Mouse (Mus musculus) monocyte, adult 2 months (primary cell): ENCODE measurements around the gene Wdr38.

Experiments
- DNase-seq, 2 experiments: peaks; one replicate each; pipeline ENCODE4 v3.0.0; 2022; ENCODE audit warnings: low spot score in 2 of 2, low read depth in 1 of 2

Gene Wdr38

DNA sequence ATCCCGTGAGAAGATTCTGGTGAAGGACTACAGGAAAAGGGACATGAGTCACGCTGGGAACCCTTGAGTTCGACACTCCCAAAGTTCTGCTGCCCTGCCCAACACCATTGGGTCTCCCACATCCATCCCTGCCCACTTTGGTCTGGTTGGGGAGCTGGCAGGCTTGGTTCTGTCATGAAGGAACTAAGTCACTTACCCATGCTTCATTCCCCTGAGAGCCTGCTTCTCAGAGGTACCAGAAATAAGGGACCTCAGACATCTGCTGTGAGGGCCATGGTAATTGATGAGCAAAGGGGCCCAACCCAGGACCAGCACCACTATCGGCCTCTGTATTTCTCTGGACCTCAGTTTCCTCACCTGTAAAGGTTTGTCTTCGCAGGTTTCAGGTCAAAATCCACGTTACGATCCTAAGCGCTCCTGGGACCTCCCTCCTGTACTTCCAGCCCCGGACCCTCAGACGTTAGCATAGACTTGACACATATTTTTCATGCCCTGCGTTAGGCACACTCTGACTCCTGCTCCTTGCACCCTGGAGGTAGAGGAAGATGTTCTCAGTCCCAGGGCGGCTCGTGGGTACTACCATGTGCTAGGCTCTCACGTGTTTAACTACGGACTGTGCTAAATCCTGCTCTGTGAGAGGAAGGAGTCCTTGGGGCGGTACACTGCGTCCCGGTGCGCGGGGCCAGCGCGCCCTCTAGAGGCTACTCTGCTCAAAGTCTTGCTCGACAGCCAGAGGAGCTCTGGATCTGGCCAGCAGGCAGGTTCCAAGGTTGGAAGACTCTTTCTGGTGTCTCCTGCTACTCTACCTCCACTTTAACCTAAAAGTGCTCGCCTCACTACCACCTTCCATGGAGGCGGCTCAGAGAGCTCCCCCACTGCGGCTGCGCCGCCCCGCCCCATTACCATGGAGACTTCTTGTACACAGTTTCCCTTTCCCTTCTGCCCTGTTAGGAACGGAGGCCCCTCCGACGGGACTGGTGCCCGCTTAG, at the start of gene Wdr38:
TSS of gene Wdr38 (plus strand) at position 91 of the 989 bp plus-strand sequence.
- DNase-seq = peak; percentile 51 to 87

DNA sequence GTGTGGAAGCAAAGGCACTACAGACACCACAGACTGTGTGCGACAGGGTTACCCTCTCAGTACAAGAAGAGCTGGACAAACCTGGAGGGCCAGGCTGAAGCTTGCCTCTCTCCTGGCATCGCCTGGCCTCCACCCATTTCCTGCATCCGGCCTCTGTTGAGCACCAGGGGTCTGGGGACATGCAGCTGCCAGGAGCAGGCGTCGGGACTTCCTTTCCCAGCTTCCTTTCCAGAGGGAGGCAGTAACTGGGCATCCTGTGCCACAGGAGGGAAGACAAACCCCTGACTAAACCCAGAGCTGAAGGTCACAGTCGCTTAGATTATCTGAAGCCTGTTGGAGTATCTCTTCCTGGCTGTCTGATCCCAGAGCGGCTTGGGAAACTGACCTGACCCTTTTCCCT, 49.7 kb upstream of the Wdr38 start:
- DNase-seq = no peak

DNA sequence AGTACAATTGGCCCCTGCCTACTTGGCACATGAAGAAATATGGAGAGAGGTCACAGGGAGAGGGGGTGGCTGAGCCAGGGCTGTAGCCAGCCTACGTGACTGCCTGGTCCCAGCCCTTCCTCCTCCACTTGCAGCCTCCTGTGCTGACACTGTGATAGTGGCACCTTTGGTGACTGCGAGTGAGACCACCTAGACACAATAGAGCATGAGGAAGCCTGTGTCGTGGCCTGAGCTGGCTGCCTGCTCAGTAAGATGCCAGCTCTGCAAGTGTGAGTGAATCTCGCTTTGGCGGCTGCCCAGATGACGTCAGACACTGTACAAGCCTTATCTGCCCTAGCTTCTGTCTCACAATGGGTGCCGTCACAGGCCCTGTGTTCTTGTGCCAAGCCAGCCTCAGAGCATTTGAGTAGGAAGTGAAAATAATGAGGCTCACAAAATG, 47.0 kb upstream of the Wdr38 start:
- no peak for DNase-seq

DNA sequence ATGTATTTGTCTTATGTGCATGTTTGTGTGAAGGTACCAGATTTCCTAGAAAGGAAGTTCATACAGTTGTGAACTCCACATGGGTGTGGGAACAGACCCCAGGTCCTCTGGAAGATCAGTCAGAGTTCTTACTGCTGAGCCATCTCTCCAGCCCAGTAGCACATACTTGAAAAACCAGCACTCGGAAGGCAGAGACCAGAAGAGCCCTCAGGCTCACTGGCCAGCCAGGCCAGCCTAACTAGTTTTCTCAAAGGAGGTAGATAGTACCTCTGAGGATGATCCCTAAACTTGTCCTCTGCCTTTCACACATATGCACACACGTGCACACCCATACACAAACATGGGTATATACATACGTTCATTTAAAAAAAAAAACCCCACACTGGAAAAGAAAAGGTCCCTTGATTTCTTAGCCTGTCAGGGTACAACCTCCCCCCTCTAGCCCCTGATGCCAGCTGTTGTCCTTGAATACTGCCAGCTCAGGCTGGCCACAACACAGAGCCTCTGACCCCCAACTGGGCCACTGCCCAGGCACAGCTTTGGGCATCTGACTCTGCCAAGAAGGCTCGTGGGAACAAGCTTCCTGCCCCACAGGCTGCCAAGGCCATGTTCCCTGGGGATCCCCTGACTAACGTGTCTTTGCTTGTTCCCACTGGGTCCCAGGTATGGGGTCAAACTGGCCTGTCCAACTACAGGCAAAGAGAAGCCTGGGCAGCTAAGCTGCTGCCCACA, 44.0 kb upstream of the Wdr38 start:
- no peak for DNase-seq

DNA sequence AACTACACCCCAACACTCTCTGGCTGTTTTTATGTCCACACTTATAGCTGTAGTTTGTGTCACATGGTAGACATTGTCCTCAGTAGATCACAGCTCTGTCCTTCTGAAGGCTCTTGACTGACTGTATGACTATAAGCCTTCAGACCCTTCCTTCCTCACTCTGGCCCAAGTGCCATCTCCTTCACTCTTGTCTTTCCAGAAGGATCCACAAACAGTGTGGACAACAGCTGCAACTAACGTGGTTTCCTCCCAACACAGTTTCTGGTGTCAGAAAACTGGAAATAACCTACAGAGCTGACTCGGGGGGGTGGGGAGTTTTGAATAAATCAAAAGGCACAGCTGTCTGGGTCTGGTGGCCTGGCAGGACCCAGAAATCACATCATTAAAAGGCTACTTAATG, 41.2 kb upstream of the Wdr38 start:
- no peak for DNase-seq

DNA sequence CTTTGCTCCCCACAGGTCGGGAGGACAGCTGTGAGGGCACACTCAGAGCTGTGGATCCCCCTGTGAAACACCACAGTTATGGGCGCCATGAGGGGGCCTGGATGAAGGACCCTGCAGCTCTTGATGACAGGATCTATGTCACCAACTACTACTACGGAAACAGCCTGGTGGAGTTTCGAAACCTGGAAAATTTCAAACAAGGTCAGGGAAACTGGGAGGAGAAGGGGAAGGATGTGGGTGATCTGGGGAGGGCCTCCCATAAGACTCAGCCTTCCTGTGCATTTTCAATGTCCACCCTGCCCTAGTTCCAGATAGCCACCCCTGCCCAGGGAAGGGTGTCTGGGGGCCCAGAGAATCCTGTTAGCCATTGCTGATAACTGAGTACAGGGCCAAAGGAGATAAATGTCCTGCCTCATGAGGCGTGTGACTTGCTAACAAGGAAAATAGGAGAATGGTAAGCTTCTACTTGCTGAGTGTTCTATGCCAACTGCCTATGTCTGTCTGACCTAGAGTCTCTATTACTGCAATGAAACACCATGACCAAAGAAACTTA, 39.5 kb upstream of the Wdr38 start:
- no peak for DNase-seq

DNA sequence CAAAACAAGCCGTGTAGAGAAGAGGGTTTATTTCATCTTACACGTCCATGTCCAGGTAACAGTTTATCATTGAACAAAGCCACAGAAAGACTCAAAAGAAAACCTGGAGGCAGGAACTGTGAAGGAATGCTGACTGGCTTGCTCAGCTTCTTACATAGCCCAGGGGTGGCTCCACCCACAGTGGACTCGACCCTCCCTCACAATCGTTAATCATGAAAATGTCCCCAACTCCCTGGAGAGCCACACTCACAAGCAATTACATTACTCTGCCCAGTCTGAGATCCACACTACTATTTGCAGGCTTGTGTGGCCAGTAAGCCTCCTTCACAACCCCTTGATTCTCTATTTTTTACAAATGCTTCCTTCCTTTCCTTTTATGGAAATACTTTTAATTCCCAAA, 33.1 kb upstream of the Wdr38 start:
- DNase-seq = no peak

DNA sequence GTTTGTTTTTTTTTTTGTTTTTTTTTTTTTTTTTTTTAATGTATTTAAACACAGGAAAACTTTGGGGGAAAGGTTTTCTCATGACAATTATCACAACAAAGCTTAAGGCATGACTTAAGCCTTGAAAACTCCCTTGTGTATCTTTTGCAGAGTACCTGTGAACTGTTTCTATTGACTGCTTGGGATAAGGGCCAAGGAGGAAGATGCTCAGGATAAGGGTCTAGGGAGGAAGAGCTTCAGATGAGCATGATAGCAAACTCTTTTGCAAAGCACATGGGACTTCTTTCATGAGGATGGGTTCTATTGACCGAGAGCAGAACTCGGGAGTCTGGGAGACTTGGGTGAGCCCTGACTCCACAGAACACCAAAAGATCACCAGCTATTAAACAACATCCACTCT, 27.6 kb upstream of the Wdr38 start:
- no peak for DNase-seq

DNA sequence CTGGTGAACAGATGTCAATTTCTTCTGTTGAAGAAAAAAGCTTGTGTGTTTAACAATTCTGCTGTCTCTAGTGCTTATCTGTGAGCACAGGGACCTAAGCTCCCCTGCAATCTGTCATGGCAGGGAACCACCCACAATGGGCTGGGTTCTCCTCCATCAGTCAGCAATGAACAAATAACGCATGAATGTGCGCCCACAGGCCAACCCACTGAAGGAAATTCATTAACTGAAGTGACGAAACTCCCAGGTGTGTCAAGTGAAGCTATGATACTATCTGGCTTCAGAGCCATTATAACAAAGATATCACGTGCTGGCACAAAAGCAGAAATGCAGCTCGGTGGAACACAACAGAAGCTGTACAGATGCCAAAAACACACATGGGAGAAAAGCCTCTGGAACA, 27.2 kb upstream of the Wdr38 start:
- no peak for DNase-seq

DNA sequence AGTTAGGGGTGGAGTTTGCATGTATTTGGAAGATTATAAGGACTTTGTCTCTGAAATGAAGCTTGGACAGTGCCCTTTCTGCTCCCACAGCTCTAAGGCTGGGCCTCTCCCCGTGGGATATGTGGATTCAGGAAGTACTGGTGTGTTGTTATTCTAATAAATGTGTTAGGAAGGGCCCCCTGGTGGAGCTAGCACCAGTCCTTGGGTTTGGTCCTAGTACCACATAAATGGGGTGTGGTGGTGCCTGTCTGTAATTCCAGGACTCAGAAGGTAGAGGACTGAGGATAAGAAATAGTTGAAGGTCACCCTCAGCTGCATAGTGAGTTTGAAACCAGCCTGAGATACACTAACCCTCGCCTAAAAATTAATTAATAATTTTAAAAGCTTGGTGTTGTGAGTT, 24.1 kb upstream of the Wdr38 start:
- no peak for DNase-seq

DNA sequence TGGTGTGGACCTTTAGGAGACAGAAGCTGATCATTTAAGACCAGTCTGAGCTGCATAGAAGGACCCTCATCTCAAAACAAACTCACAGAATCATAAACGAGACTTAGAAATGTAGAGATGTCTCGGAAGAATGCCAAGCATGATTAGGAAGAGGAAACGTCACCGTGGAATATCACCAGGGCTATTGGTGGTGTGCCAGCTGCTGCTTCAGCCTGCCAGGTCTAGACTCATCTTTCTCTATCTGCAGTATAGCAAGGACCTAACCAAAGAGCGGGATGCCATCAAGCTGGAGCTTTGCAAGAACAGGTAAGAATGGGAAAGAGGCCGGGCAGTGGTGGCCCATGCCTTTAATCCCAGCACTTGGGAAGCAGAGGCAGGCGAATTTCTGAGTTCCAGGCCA, 23.6 kb upstream of the Wdr38 start:
- DNase-seq = no peak

DNA sequence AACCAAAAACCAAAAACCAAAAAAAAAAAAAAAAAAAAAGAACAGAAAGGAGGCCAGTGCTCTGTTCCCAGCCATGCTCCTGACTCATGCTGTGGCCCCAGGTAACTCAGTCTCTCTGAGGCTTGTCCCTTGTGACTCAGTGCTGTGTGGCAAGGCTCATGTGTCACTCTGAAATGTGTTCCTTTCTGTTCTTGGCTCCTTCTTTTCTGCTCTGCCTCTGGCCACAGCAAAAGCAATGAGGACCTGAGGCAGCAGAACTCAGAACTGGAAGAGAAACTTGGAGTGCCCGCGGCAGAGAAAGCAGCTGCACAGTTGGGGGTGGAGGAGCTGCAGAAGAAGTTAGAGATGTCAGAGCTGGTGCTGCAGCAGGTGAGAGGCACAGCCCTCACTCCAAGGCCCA, 23.1 kb upstream of the Wdr38 start:
- no peak for DNase-seq

DNA sequence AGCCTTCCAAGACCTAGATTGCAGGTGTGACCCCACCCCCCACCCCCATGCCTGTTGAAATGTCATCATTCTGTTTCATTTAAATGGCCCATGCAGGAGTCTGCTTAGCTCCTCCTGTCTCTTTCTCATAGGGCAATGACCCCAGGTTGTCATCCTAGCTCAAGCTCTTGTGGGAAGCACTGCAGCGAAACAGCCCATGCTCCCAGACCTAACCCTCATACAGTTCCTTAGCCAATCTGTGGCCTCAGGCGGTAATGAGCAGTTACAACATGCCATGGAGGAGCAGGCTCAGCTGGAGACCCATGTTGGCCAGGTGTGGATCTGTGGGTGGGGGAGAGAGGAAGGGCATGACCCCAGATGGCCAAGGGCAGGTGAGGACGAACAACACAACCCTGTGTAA, 22.1 kb upstream of the Wdr38 start:
- no peak for DNase-seq

DNA sequence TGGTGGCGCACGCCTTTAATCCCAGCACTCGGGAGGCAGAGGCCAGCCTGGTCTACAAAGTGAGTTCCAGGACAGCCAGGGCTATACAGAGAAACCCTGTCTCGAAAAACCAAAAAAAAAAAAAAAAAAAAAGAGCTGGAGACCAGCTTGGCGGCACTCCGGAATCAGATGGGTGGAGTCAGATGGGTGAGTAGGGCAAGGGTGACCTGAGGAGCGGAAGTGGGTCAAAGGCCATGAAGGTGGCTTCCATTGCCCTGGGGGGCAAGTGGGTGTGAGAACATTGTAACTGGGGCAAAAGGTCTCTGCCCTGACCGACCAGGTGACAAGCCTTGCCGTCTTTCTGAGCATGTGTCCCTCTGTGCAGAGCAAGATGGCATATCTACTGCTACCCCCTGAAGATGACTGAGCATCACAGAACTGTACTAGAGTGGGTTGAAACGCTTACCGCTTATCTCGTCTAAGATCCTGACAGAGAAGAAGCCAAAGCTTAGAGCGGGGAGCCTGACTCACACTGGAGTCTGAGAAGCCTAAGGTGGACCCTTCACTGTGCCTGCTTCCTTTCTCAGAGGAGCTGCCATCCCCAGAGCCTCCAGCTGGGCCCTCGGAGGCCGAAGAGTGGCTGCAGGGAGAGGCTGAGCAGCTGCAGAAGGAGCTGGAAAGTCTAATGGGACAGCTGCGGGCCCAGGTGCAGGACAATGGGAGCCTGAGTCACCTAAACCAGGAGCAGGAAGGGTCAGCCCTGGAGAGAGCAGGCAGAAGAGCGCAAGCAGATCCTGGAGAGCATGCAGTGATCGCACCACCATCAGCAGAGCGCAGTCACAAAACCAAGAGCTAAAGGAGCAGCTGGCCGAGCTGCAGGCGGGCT, 21.1 kb upstream of the Wdr38 start:
- no peak for DNase-seq

DNA sequence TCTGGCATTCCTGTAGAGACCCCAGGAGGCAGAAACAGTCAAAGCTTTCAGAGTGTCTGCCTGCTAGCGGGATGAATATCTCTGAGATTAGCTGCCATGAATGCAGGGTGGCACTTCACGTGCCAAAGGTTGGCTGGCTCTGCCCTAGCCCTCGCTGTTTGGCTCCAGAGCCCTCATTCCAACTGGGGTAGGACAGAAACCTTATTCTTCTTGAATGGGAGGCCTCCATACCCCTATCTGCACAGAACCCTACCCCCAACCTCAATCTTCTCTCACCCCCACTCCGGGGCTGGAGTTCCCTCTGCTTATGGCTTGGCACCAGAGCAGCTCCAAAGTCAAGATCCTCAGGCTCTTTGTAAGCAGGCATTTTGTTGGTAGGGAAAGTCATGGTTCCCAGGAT, 19.4 kb upstream of the Wdr38 start:
- no peak for DNase-seq

DNA sequence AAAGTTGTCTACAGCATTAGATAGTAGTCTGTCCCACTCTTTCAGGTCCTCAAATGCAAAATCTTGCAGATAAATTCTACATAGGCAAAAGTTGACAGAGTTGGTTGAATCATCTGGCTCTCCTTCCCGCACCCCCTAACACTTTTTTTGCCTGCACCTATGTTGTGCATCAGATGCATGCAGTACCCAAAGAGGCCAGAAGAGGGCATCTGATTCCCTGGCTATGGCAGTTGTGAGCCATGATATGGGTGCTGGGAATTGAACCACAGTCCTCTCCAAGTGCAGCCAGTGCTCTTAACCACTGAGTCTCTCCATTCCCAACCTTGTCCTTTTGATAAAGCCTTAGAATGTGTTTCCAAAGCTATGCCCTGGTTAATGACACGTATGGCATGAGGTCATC, 13.8 kb upstream of the Wdr38 start:
- no peak for DNase-seq

DNA sequence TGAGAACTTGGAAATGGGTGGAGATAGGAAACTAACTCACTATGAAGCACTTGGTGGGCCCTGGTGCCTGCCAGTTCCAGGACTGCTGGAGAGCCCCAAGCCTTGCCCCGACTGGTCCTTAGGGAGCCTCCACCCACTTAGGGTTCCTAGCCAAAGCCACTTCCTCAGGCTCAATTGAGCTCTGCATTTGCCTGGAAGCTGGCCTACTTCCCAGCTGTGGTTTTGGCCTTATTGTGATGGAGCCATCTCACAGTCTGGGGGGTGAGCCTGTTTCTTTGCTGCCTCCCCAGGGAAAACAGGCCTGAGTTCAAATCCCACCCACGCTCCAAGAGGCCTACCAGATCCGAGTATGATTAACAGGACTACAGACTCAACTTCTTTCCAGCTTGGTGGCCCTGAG, 10.7 kb upstream of the Wdr38 start:
- no peak for DNase-seq

DNA sequence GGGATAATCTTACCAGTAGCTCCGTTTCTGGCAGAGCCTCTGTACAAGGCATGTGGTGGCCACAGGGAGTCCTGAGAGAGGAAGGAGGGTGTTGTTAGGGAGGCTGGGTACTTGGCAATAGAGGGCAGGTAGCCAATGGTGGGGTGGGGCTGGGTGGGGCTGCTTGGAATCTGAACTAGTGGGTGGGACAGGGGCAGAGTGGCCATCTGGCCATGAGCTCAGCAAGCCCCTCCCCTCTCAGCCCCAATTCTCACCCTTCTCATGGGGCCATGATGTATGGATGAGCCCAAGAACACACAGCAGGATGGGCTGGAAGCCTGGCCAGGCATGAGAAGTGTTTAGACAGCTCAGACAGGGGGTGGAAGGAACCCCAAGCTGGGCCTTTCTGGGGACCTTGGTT, 9.9 kb upstream of the Wdr38 start:
- DNase-seq = no peak

DNA sequence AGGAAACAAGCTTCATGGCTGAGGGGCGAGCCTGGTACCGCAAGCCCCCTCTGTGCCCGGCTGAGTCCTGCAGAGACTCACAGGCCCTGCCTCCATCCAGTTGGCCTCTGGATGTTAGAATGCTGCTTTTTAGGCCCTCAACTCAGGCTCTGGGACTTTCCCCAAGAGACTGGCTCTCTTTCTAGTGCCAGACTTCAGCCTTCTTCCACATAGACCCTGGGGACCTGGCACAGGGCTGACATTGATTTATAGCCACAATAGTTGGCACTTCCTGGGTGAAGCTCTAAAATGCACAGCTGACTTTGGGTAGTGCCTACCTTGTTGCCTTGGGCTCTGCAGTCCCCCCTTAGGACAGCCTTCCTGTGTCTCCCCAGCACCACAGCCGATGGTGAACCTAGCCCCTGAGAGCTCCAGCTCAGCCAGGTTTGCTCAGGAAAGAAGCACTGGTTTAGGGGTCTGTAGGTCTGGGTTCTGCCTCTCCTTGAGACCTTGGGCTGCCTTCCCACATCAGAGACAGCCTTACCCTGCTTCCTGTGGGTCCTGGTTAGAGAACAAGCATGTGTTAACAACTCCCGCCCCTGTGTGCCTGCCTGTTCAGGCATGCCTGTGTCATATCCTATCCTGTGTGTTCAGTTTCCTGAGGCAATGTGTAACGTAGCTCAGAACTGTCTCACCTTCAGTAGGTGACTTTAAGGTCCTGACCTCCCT, 9.3 kb upstream of the Wdr38 start:
- DNase-seq = no peak

DNA sequence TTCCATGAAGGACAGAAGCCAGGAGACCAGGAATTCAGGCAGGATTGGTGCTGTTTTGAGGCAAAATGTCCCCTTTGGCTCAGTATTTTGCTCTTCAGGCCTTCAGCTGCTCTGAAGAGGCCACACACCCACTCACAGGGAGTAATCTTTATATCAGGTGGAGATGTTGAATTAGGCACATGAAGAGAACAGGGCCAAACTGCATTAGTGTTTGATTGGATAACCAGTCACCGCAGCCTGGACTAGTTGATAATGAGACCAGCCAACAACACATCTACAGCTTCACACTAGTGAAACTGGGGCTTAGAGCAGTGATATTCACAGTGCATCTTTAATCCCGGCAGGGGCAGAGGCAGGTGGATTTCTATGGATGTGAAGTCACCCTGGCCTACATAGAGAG, 8.3 kb upstream of the Wdr38 start:
- DNase-seq = no peak

DNA sequence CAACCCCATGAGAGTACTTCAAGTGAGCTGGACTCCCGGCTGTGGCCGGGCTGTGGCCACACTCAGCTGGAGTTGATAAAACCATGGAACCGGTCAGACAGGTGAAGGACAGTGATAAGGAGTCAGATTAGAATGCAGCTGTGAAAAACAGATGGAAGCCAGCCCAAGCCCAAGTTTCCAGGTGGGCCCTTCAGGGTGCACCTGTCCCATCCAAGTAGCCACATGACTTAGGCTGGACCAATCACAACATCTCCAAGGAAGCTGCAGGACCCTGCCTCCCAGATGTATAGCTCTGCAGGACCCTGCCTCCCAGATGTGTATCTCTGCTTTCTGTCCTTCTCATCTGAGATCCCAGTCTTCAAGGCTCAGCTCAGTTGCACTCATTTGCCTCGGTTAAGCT, 5.3 kb upstream of the Wdr38 start:
- no peak for DNase-seq
